Mouse (Mus musculus) heart, adult 18-20 months (tissue): ENCODE results near the gene Wdr91. TPM values are rescaled to one million over a fixed set of nuclear protein-coding genes. Genes with fewer than 3 reads are reported as not detected.

Source experiments
- DNase-seq, 2 experiments: peaks; one replicate each; pipeline ENCODE4 v3.0.0; 2021 to 2022; ENCODE audit warnings: mixed read lengths in 1 of 2
- total RNA-seq, 2 experiments: library from RNA; stranded (reverse); gene quantifications; 2 replicates each; pipeline ENCODE4 v1.2.3; 2021

The Wdr91 gene
- total RNA-seq, 2 experiments from 2014 or later = 14.1 to 14.5 TPM

GRCm38 (mm10) chr6:34862791-34863403 is 47.8 kb downstream of the Wdr91 start, which contains the start of gene Tmem140:
Gene Tmem140 (plus strand): TSS chr6:34863146.
- peak; percentile 80 to 86 for DNase-seq

- peak; percentile 76 to 77 for DNase-seq
These were observed 48.3 kb downstream of the Wdr91 start for GRCm38 (mm10) chr6:34862381-34862780.

- DNase-seq = peak in 1 of 2 experiments; percentile 37
These were observed 49.1 kb downstream of the Wdr91 start for GRCm38 (mm10) chr6:34861546-34862053.

- DNase-seq = no peak
These were observed 78.3 kb downstream of the Wdr91 start for GRCm38 (mm10) chr6:34832352-34832751.

Other genes starting within 250 kb of the Wdr91 start
- gene Agbl3, start 130.4 kb downstream of the Wdr91 start, total RNA-seq = 1 to 10 TPM; 4.2 to 4.9 TPM
- gene Tmem140, start 47.7 kb downstream of the Wdr91 start, total RNA-seq = 10 to 100 TPM; 26.5 to 32.4 TPM
- 1 to 10 TPM; 3.6 to 5.2 TPM for gene Cyren, start 32.8 kb downstream of the Wdr91 start, total RNA-seq
- not detected for gene Stra8, start 9.3 kb upstream of the Wdr91 start, total RNA-seq
- gene Slc23a4, start 77.5 kb upstream of the Wdr91 start, total RNA-seq = under 1 TPM; 0.17 to 0.51 TPM
- gene Cnot4, start 222.8 kb upstream of the Wdr91 start, total RNA-seq = 10 to 100 TPM; 21.8 to 23.7 TPM